Mouse (Mus musculus): Measurements from ENCODE around the gene Tespa1.
"Not testable (repeated sequence)": the region's sequence is repeated elsewhere in the genome, so short reads cannot be mapped to it uniquely, and the experiment has no call there.

Gene Tespa1

DNA sequence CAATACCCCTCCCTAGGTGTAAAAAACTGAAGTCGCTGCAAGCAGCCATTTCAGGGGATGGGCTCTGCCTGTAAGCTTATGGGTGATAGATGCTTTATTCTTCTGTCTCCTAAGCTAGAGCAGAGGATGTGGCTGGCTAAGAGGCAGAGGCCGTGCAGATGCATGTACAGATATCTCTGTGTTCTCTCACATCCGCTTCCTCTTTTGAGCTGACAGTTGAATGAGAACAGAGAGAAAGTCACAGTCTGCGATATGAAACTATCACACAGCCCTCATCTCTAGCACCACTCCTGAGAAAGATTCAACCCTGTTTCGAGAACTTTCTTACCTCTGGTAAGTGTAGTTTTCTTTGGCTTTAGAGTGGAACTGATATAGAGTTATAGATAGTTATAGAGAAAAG lies at the start of gene Tespa1:
TSS of gene Tespa1 (plus strand) at position 234 of the 400 bp plus-strand sequence.
- no peak for DNase-seq (ENCODE audit: low read depth, low spot score)

- no peak for DNase-seq (ENCODE audit: low read depth, low spot score)
These were observed 46.9 kb upstream of the Tespa1 start for GRCm38 (mm10) chr10:130275759-130276158.

DNA sequence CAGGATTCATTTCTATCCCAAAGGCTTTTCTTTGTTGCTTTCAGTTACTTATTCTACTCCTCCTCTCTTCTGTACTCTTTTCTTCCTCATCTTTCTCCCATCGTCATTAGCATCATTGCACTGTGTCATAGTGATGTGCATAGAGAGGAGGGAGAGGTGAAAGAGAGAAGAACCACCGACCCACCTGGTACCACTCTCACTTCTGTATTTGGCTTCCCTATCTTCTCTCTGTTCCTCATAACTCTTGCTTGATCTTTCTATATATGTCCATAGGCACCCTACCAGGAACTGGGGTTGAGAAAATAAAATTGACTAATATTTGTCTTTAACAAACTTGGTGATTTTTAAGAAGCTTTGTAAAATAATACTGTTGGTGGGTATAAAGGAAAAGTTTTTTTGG lies 46.2 kb upstream of the Tespa1 start:
- DNase-seq (ENCODE audit: low read depth, low spot score): no peak

DNA sequence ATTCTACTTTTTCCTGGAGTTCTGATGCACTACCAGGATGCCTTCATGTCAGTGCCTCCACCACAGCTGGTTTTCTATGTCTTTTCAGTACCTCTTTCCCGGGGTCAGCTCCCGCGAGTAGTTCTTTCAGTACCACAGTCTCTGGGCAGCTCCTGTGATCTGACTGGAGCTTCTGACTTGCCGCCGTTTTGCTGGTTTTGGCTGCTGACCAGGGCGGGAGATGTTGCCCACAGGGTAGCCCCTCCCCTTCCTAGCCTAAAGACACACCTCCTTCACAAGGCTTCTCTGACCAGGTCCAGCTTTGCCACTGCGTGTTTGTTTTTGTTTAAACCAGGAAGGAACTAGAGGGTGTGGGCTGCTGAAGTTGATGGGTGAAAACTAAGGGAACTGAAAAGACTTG lies 42.6 kb upstream of the Tespa1 start, which contains the start of gene Neurod4:
TSS of gene Neurod4 (minus strand) at position 175 of the 400 bp plus-strand sequence.
- no peak for DNase-seq (ENCODE audit: low read depth, low spot score)

DNA sequence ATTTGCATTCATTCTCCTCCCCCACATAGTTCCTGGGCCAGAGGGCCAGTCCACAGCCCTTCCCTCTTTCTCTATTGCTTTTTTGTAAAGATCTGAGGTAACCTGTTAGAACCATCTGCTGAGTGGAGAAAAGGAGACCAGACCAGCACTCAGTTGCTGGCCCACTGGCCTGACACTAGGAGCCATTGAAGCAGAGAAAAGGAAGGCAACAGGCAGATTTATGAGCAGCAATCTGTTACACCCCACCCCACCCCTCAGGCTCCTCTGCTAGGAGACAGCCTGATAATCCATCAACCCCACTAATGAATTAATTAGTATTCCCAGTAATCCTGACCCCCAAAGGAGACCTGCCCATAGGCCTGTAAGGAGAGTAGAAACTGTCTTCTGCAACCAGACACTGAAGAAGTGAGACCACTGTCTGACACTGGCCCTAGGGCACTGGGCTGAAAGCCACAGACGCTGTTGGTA lies 40.7 kb upstream of the Tespa1 start:
- no peak for DNase-seq (ENCODE audit: low read depth, low spot score)

GRCm38 (mm10) chr10:130287201-130287600 lies 35.5 kb upstream of the Tespa1 start:
- DNase-seq (ENCODE audit: low read depth, low spot score): no peak

GRCm38 (mm10) chr10:130288007-130288406 lies 34.7 kb upstream of the Tespa1 start:
- DNase-seq (ENCODE audit: low read depth, low spot score): no peak

- DNase-seq (ENCODE audit: low read depth, low spot score): no peak
These were observed 28.8 kb upstream of the Tespa1 start for GRCm38 (mm10) chr10:130293741-130294408.

GRCm38 (mm10) chr10:130298748-130299147 lies 23.9 kb upstream of the Tespa1 start:
- DNase-seq (ENCODE audit: low read depth, low spot score): not testable (repeated sequence)

DNA sequence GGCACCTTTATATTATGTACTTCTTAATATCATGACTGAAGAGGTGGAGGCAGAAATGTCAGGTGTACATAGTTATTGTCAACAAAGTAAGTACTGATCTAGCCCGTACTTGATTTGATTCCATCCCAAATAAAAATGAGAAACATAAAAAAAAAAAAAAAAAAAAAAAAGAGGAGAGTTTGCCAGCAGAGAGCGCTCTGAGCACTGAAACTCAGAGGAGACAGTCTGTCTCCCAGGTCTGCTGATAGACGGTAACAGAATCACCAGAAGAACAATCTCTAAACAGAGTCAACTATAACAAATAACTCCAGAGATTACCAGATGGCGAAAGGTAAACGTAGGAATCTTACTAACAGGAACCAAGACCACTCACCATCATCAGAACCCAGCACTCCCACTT lies 18.5 kb upstream of the Tespa1 start:
- not testable (repeated sequence) for DNase-seq (ENCODE audit: low read depth, low spot score)

- DNase-seq (ENCODE audit: low read depth, low spot score): no peak
These were observed 11.0 kb upstream of the Tespa1 start for GRCm38 (mm10) chr10:130311534-130312227.

DNA sequence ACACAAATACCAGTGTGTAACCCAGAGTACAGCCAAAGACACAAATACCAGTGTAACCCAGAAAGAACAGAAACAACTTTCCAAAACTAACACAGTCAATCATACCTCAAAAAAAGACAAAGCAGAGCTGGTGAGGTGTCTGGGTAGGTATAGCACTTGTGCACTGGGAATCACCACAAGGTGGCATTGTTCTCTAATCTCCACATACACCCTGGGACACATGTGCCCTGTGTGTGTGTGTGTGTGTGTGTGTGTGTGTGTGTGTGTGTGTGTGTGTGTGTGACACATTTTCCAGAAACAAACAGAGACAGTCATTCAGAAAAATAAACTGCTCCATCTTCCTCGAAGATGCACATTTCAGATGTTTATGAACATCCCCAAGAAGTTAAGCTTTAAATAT lies 9.1 kb upstream of the Tespa1 start:
- DNase-seq (ENCODE audit: low read depth, low spot score): no peak

DNA sequence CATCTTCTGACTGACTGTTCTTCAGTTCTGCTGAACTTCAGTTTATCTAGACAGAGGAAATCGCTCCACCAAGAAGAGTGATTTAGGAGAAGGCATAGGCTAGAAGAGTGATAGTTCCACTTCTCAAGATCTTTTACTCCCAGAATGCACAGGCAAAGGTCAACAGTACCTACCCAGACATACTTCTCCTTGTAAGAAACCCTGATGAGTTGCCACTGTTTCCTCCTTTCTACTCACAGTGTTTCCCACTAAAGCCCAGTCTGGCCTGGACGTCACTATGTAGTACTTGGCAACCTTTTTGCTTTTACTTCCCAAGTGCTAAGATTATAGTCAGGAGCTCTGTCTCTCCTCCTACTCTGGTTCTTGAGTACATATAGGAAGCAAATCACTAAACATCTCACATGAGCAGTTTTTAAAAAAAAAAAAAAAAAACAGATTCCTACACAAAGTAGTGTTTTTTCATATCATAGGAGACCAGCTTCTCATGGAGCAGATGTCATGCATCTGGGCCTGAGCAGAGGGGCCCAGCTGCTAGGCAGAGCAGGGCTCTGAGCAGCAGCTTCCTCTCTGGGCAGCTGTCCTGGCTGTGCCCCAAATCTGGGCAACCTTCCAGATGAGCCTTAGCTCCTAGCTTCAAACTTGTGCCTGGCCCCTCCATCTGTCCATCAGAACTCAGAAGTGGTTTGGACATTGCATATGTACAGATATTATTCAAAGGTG lies 8.4 kb upstream of the Tespa1 start:
- peak; percentile 51 for DNase-seq (ENCODE audit: low read depth, low spot score)

GRCm38 (mm10) chr10:130315846-130316245 lies 6.8 kb upstream of the Tespa1 start:
- DNase-seq (ENCODE audit: low read depth, low spot score): no peak

DNA sequence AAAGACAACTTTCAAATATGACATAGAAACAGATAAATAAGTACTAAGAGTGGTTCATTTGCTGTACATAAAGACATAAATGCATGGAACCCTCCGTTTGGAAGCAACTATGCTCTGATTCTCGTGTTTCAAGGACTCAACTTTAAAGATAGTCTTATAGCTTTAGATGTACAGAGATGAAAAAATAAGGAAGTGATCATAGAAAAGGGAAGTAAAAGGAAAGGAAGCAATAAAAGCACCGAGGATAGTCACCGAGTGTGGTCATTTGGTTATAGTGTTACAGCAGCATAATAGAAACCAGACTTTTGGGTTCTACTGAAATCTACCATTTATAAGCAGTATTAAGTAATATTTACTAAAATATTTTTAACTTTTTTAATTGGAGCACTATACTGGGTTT lies 4.0 kb upstream of the Tespa1 start:
- DNase-seq (ENCODE audit: low read depth, low spot score): no peak

GRCm38 (mm10) chr10:130320715-130321114 lies 2.0 kb upstream of the Tespa1 start:
- DNase-seq (ENCODE audit: low read depth, low spot score): no peak

- no peak for DNase-seq (ENCODE audit: low read depth, low spot score)
These were observed 608 bp upstream of the Tespa1 start for GRCm38 (mm10) chr10:130322062-130322461.

DNA sequence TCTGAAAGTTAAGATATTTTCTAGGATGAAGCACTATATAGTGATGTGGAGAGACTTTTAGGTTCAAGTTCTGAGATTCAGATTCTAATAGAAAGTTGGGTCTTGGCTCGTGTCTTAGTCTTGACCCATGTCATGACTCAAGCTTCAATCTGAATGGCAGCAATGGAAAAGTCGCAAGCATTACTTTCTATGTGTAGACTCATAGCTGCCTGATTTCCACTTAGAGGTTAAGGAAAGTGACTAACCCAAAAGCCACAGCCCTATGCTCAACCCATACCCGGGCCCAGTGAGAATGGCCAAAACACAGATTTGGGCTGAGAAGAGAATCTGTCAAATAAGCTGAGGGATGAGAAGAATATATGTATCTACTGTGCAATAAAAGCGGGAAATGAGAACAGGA lies 1.6 kb downstream of the Tespa1 start:
- DNase-seq (ENCODE audit: low read depth, low spot score): no peak

DNA sequence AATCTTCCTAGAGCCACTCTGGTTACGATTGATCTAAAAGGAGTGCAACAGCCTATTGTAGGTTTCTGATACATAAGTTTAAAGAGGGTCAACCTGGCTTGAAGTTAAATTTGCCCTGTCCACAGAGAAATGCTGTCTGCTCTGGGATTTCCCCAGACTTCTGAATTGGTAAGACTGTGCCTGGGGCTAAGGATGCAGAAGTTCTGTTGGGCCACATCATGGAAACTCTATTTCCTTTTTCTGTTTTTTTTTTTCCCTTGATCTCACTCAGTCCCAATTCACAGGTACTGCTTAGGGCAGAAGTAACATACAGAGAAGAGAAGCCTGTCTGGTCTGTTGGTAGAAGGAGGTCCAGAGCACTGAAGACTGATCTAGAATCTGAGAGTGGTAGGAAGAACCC lies 8.0 kb downstream of the Tespa1 start:
- no peak for DNase-seq (ENCODE audit: low read depth, low spot score)

DNA sequence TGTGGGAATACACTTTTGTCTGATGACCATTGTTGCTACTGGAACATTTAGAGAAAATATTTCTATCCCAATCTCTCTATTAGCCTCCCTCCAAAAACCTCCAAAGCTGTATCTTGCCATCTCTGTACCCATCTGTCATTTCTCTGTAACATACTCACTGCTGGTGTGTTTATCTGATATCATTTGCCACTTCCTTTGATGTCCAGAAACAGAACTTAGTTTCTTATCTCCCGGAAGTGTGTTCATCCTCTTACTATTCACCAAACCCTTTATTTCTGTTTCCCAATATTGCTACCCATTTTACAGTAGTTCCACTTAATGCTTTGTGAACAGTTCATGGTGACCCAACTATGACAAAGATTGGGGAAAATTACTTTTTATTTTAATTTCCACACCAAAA lies 13.7 kb downstream of the Tespa1 start:
- no peak for DNase-seq (ENCODE audit: low read depth, low spot score)

GRCm38 (mm10) chr10:130337581-130337980 lies 14.9 kb downstream of the Tespa1 start:
- no peak for DNase-seq (ENCODE audit: low read depth, low spot score)

DNA sequence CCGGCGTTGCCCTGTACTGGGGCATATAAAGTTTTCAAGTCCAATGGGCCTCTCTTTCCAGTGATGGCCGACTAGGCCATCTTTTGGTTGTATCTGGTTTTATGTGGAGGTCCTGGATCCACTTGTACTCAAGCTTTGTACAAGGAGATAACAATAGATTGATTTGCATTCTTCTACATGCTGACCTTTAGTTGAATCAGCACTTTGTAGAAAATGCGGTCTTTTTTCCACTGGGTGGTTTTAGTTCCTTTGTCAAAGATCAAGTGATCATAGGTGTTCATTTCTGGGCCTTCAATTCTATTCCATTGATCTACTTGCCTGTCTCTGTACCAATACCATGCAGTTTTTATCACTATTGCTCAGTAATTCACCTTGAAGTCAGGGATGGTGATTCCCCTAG lies 17.4 kb downstream of the Tespa1 start:
- not testable (repeated sequence) for DNase-seq (ENCODE audit: low read depth, low spot score)

All from retina, postnatal 7 days (tissue).